Mouse (Mus musculus): ENCODE data around the gene P4ha1.

- TF ChIP-seq CTCF (IDR thresholded peaks at IDR 0.05; ENCODE audit: extremely low read depth, insufficient read depth, low read length) (peak; percentile 89), POLR2A (IDR thresholded peaks at IDR 0.05; ENCODE audit: extremely low read depth, insufficient read depth, low read length) (no peak)
Observed at GRCm38 (mm10) chr10:59296261-59296660, 26.8 kb upstream of the P4ha1 start.

Measured in cortical plate, adult 2 months (tissue).